Mouse (Mus musculus) hindbrain, postnatal 0 days (tissue): ENCODE data around the gene Rgs6. TPM values are rescaled to one million over a fixed set of nuclear protein-coding genes. Genes with fewer than 3 reads are reported as not detected.
A peak's percentile ranks its signal among the peaks of the same experiment; 100 is the strongest.

Source experiments
- ATAC-seq: fragments of 200-750 bp; cut with Nextera tagmentation; 2 replicates; pipeline ENCODE4 v1.8.0; 2017; ENCODE audit warnings: mild to moderate bottlenecking, moderate TSS enrichment, moderate library complexity
- DNase-seq: peaks from one replicate; pipeline ENCODE4 v3.0.0-alpha.2; 2015; ENCODE audit warnings: low spot score
- H3K27ac ChIP-seq: fragments of 300-500 bp; sonication (generic); 2 replicates; pipeline ENCODE4 v1.5.1; 2014; ENCODE audit warnings: mild to moderate bottlenecking
- H3K27me3 ChIP-seq: fragments of 300-500 bp; sonication (generic); 2 replicates; pipeline ENCODE4 v1.6.1; 2014; ENCODE audit warnings: low read length, mixed read lengths; ENCODE audit not compliant: insufficient read depth
- H3K36me3 ChIP-seq: fragments of 300-500 bp; sonication (generic); 2 replicates; pipeline ENCODE4 v1.6.1; 2014; ENCODE audit warnings: low read length, mixed read lengths; ENCODE audit not compliant: insufficient read depth
- H3K4me1 ChIP-seq: fragments of 300-500 bp; sonication (generic); 2 replicates; pipeline ENCODE4 v1.6.1; 2014; ENCODE audit warnings: antibody characterized with exemption, low read length, mixed read lengths; ENCODE audit not compliant: insufficient read depth
- H3K4me2 ChIP-seq: fragments of 300-500 bp; sonication (generic); 2 replicates; pipeline ENCODE4 v1.6.1; 2014; ENCODE audit warnings: low read depth, mild to moderate bottlenecking, low read length, moderate library complexity, mixed read lengths
- H3K4me3 ChIP-seq: fragments of 300-500 bp; sonication (generic); 2 replicates; pipeline ENCODE4 v1.5.1; 2014; ENCODE audit warnings: low read length
- H3K9ac ChIP-seq: fragments of 300-500 bp; sonication (generic); replicated peaks from 2 replicates; pipeline ENCODE4 v1.6.1; 2014; ENCODE audit warnings: mild to moderate bottlenecking, low read length, moderate library complexity, mixed read lengths
- H3K9me3 ChIP-seq: fragments of 300-500 bp; sonication (generic); 2 replicates; pipeline ENCODE4 v1.6.1; 2016; ENCODE audit warnings: low read length, mixed read lengths
- CTCF ChIP-seq: IDR thresholded peaks from 2 replicates; pipeline ENCODE4 v1.5.1; 2016; ENCODE audit warnings: antibody characterized with exemption, control low read depth, low read depth
- WGBS: fragments of 180-500 bp; shearing (Covaris S2); extraction: QIAGEN DNeasy Blood & Tissue Kit; methylation state at CpG from one replicate; pipeline ENCODE4 v1.1.7; 2014; 5-methylcytosine and 5-hydroxymethylcytosine counted together
- polyA plus RNA-seq: library from polyadenylated mRNA; unstranded; fragments of >200 nt; fragmentation: Nextera tagmentation; extraction: Ambion mirVana; gene quantifications from 2 replicates; pipeline ENCODE4 v1.2.1, GENCODE M21; 2015
- total RNA-seq: library from RNA; depleted of rRNA; stranded (reverse); fragments of >200 nt; gene quantifications from 2 replicates; pipeline ENCODE4 v1.2.3, GENCODE M21; 2014

Gene Rgs6
- total and polyA plus RNA-seq, 2 experiments from 2014 or later, result 14.3 to 16.4 TPM

DNA sequence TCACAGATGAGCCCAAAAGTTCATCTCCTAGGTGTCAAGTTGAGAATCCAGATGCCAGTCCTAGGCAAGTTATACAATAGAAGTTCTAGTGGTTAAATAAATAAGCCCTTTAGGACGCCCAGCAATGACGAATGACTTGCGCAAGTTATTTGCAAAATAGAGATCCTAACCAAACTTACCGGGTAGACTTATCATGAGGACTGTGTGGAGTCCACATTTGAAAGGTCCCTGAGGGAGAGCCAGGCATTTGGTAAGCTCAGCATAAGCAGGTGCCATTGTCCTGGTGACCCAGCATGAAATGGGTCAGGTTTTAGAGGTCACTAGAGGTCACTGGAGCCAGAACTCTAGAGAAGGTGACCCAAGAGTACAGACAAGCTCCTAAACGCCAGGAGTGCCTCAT lies 467.6 kb downstream of the Rgs6 start:
- DNase-seq (no peak), ATAC-seq (no peak)
- Histone ChIP-seq H3K27me3 (no peaks in the 10 kb centered on the region), H3K9me3 (no peaks in the 10 kb centered on the region), H3K27ac (no peak overlapping the region), H3K36me3 (no peaks in the 10 kb centered on the region), H3K9ac (no peak overlapping the region), H3K4me1 (no peaks in the 10 kb centered on the region), H3K4me2 (no peak overlapping the region), H3K4me3 (no peak overlapping the region)
- 81% methylated on average over 5 of the region's 5 CpGs for WGBS
- TF ChIP-seq CTCF, result no peak

DNA sequence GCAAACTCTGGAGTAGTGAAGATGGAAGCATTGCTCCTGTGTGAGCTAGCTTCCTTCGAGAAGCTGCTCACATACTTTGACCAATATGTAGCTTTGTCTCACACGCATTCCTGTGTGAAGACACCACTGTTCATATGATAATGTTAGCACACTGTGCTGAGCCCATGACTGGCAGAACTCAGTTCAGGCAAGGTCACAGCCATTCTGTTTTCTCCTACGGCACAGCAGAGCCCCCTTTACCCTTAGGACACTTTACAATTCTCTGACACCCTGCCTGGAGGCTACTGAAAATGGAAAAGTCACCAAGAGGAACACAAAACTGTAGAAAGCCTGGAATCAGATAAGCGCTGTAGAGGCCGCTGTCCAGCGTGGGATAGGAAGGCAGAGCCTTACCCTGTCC lies 478.3 kb downstream of the Rgs6 start:
- no peak overlapping the region for H3K27ac ChIP-seq

DNA sequence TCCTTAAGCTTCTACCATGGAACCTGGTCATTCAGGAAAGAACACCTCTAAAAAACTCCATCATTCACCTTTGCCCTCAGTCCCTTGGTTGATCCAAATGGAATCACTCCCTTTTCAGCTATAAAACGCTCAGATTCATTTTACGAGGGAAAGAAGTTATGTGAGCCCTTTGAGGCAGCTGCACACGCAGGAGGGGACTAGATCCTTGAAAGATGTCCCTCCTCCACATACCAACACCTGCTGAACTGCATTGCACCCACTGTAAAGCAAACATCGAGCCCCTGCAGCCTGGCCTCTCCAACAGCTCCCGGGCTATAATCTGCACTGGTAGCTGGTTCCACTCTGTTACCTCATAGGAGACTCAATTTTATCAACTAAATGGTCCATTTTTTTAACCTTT lies 482.8 kb downstream of the Rgs6 start:
- 89% methylated on average over 5 of the region's 5 CpGs for WGBS
- no peaks in the 10 kb centered on the region for H3K9me3 ChIP-seq
- H3K27ac ChIP-seq, result no peak overlapping the region

More for the DNA sequence above, 478.3 kb downstream of the Rgs6 start:
- H3K4me1 ChIP-seq, result no peaks in the 10 kb centered on the region
- no peak for TF ChIP-seq CTCF
- no peak overlapping the region for H3K4me3 ChIP-seq
- H3K4me2 ChIP-seq, result no peak overlapping the region
- DNase-seq, result no peak
- no peak for ATAC-seq
- H3K9ac ChIP-seq, result no peak overlapping the region
- H3K9me3 ChIP-seq, result no peaks in the 10 kb centered on the region
- H3K27me3 ChIP-seq, result no peaks in the 10 kb centered on the region
- 61% methylated on average over 6 of the region's 6 CpGs for WGBS
- no peaks in the 10 kb centered on the region for H3K36me3 ChIP-seq

DNA sequence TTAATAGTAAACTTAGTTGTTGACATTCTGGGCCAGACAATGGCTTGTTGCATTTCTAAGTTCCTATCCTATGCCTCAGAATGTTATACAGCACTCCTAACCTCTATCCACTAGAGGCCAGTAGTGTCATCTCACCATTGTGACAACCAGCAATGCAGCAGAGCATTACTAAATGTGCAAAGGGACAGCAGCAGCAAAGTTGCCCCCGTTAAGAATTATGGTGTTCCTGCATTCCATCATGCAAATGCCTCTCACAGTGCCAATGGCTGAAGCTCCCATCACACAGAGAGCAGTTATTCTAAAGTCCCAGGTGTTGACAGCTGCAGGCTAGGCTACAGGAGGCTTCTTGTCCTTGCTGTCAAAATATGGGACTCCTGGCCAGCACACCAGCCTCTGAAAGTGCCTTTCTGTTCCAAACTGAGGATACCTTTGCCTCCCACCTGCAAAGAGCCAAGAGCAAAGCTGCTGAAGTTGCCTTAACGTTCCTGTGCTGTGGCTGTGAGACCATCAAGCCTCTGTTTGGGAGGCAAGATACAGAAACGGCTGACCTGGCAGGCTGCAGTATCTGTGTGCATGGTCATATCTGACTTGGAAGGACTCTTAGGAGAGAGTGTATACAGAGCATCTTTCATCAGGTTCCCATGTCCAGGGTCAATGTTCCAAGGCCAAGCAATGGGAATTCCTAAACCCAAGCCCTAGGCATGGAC lies 484.2 kb downstream of the Rgs6 start:
- H3K27ac ChIP-seq, result no peak overlapping the region

More for the DNA sequence above, 482.8 kb downstream of the Rgs6 start:
- H3K9ac ChIP-seq, result no peak overlapping the region
- no peak for TF ChIP-seq CTCF
- H3K27me3 ChIP-seq, result no peaks in the 10 kb centered on the region
- H3K4me3 ChIP-seq, result no peak overlapping the region
- H3K36me3 ChIP-seq, result no peaks in the 10 kb centered on the region
- DNase-seq (no peak), ATAC-seq (no peak)
- no peak overlapping the region for H3K4me2 ChIP-seq
- H3K4me1 ChIP-seq, result peaks cover 6% of the 10 kb centered on the region

DNA sequence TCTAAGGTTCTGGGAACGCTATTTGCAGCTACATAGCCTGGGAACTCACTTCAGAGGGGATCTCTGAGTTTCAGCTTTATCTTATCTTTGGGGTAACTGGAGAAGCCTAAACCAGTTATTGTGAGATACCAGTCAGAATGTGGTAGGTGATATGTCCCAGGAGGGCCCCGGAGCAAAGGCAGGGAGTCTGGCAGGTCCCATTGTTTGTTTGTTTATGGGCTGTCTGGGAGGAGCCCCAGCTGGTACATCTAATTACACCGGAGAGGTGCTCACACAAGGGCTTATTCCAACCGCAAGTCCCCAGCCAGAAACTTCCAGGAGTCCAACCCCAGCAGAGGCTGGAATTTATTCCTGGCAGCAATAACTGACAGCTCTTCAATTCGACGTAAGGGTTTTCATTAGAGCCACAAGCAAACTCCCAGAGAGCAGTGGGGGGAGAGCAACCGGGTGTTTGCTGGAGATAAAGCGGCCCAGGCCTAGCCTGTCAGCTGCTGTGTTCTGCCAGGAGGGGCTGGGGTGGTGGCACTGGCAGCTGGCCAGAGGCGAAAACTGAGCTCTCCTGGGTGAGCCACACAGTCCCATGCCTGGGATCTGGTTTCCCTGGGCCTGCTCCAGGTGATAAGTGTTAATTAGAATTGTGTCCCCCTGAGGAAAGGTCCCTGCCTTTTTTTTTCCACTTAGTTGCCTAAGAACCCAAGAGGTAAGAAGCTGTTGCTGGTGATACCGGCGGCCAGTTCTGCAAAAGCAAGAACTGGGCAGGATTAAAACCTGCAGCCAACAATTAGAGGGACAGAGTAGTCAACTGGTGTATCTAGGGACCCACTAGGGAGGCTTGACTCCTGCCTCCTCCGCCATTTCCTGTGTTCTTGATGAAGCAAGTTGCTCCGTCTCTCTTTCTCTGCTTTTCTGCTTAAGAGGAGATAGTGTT lies 485.1 kb downstream of the Rgs6 start:
- Histone ChIP-seq H3K9me3 (no peaks in the 10 kb centered on the region), H3K4me1 (peaks cover 6% of the 10 kb centered on the region), H3K4me2 (no peak overlapping the region), H3K27me3 (no peaks in the 10 kb centered on the region), H3K27ac (no peak overlapping the region), H3K36me3 (no peaks in the 10 kb centered on the region), H3K4me3 (no peak overlapping the region), H3K9ac (no peak overlapping the region)
- DNase-seq, result peak; percentile 56
- no peak for TF ChIP-seq CTCF
- WGBS, result 21% methylated on average over 13 of the region's 13 CpGs
- ATAC-seq, result peak; percentile 83; the same call in 1 of the 2 replicates

More for the DNA sequence above, 484.2 kb downstream of the Rgs6 start:
- H3K9ac ChIP-seq, result no peak overlapping the region
- no peaks in the 10 kb centered on the region for H3K9me3 ChIP-seq
- peaks cover 6% of the 10 kb centered on the region for H3K4me1 ChIP-seq
- no peak overlapping the region for H3K4me2 ChIP-seq
- no peaks in the 10 kb centered on the region for H3K27me3 ChIP-seq
- ATAC-seq, result no peak
- peak; percentile 71 for DNase-seq
- 30% methylated on average over 3 of the region's 3 CpGs for WGBS
- H3K4me3 ChIP-seq, result no peak overlapping the region
- TF ChIP-seq CTCF, result peak; percentile 78
- no peaks in the 10 kb centered on the region for H3K36me3 ChIP-seq

DNA sequence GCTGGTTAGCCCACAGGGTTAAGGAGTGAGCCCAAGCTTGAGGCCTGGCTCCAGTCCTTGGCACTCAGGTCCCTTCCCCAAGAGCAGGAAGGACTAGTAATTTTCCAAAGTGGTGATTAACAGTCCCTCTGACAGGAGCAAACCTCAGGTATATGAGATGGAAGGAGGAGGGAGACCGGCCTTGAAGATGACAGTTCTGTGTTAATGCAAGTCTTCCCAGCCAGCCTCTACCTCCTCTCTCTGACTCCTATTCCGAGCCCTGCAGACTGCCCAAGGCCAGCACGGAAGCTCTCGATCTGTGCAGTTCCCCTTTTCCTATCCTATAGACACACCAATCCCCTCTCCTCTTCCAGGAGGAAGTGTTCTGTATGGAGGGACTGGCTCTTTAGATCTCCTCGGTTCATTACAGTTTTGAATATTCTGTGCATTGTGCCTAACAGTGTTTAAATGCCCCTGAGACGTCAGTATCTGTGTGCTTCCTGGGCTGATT lies 485.8 kb downstream of the Rgs6 start:
- no peak for DNase-seq
- Histone ChIP-seq H3K9ac (no peak overlapping the region), H3K4me3 (no peak overlapping the region), H3K27me3 (no peaks in the 10 kb centered on the region), H3K27ac (no peak overlapping the region), H3K9me3 (no peaks in the 10 kb centered on the region), H3K4me1 (peaks cover 6% of the 10 kb centered on the region), H3K4me2 (no peak overlapping the region), H3K36me3 (no peaks in the 10 kb centered on the region)
- 73% methylated on average over 6 of the region's 6 CpGs for WGBS
- ATAC-seq, result no peak
- TF ChIP-seq CTCF, result no peak
